Mouse (Mus musculus) limb, embryonic 10.5 days (tissue): Measurements from ENCODE around the gene Gm44790. TPM values are rescaled to one million over a fixed set of nuclear protein-coding genes. Genes with fewer than 3 reads are reported as not detected.

Experiments
- DNase-seq: peaks from one replicate; pipeline ENCODE4 v3.0.0-alpha.2; 2017; ENCODE audit warnings: low spot score
- H3K27ac ChIP-seq: fragments of 300-500 bp; sonication (generic); 2 replicates; pipeline ENCODE4 v1.5.1; 2016; ENCODE audit warnings: mild to moderate bottlenecking
- H3K27me3 ChIP-seq: fragments of 300-500 bp; sonication (generic); 2 replicates; pipeline ENCODE4 v1.6.1; 2016; ENCODE audit warnings: low read depth, mild to moderate bottlenecking; ENCODE audit not compliant: poor library complexity, severe bottlenecking
- H3K36me3 ChIP-seq: fragments of 300-500 bp; sonication (generic); 2 replicates; pipeline ENCODE4 v1.6.1; 2016; ENCODE audit warnings: mild to moderate bottlenecking, moderate library complexity
- H3K4me1 ChIP-seq: fragments of 300-500 bp; sonication (generic); 2 replicates; pipeline ENCODE4 v1.6.1; 2016
- H3K4me3 ChIP-seq: fragments of 300-500 bp; sonication (generic); 2 replicates; pipeline ENCODE4 v1.5.1; 2016; ENCODE audit warnings: mild to moderate bottlenecking, moderate library complexity
- H3K9me3 ChIP-seq: fragments of 300-500 bp; sonication (generic); replicated peaks from 2 replicates; pipeline ENCODE4 v1.6.1; 2016; ENCODE audit warnings: mild to moderate bottlenecking
- WGBS: fragments of 180-500 bp; shearing (Covaris S2); methylation state at CpG from one replicate; pipeline ENCODE4 v1.1.7; 2016; 5-methylcytosine and 5-hydroxymethylcytosine counted together
- polyA plus RNA-seq: library from polyadenylated mRNA; unstranded; fragments of >200 nt; fragmentation: Nextera tagmentation; extraction: Ambion mirVana; gene quantifications from 2 replicates; pipeline ENCODE4 v1.2.1, GENCODE M21; 2016

The Gm44790 gene
- polyA plus RNA-seq, 1 experiment from 2014 or later, result not detected

GRCm38 (mm10) chr6:86419239-86419638 is 7.2 kb upstream of the Gm44790 start:
- Histone ChIP-seq H3K27ac (no peak overlapping the region), H3K27me3 (no peaks in the 10 kb centered on the region), H3K9me3 (no peaks in the 10 kb centered on the region), H3K36me3 (peaks cover 98% of the 10 kb centered on the region), H3K4me1 (no peaks in the 10 kb centered on the region), H3K4me3 (no peak overlapping the region)
- no peak for DNase-seq
- 90% methylated on average over 3 of the region's 3 CpGs for WGBS

- no peak for DNase-seq
- H3K27ac ChIP-seq, result no peak overlapping the region
- peaks cover 98% of the 10 kb centered on the region for H3K36me3 ChIP-seq
- H3K4me3 ChIP-seq, result no peak overlapping the region
- no peaks in the 10 kb centered on the region for H3K27me3 ChIP-seq
- H3K9me3 ChIP-seq, result no peaks in the 10 kb centered on the region
- WGBS, result 75% methylated on average over 6 of the region's 6 CpGs
- no peaks in the 10 kb centered on the region for H3K4me1 ChIP-seq
Measured at GRCm38 (mm10) chr6:86420491-86420890, 6.0 kb upstream of the Gm44790 start.

DNA sequence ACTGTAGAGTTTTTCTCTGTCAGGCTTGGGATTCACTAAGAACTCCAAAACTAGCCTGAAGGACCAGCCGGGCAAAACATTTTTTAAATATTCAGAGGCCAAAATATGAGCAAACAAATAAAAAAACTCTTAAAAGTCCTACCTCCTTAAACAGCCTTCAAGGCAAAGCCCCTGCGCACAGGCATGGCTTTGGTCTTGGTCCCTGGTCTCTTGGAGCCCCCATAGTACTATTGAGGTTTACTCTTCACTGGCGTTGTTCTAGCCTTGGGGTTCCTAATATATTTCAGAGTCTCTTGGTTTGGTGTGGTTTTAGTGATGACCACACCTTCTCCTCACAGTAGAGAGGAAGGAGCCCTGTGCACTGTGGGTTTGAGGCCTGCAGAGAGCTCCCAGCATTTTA is 5.1 kb downstream of the Gm44790 start:
- 93% methylated on average over 3 of the region's 3 CpGs for WGBS
- H3K36me3 ChIP-seq, result peaks cover 98% of the 10 kb centered on the region
- no peaks in the 10 kb centered on the region for H3K4me1 ChIP-seq

DNA sequence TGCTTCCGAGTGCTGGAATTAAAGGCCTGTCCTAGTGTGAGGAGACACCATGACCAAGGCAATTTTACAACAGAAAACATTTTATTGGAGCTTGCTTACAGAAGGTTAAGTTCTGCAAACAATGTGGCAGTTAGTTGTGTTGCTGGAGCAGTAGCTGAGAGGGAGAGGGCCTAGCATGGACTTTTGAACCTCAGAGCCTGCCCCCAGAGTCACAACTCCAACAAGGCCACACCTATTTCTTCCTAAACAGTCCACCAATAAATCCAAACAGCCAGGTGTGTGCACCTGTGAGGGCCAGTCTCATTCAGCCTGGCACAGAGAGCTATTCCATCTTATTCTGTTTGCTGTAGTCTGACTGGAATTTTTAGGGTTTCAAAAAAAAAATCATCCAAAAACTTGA is 7.2 kb downstream of the Gm44790 start:
- Histone ChIP-seq H3K9me3 (no peaks in the 10 kb centered on the region), H3K4me1 (no peaks in the 10 kb centered on the region), H3K27me3 (no peaks in the 10 kb centered on the region), H3K4me3 (no peak overlapping the region), H3K36me3 (peaks cover 79% of the 10 kb centered on the region), H3K27ac (no peak overlapping the region)
- 94% methylated on average over 1 of the region's 1 CpGs for WGBS
- no peak for DNase-seq

More for the DNA sequence above, 5.1 kb downstream of the Gm44790 start:
- no peak for DNase-seq
- no peak overlapping the region for H3K27ac ChIP-seq
- no peaks in the 10 kb centered on the region for H3K9me3 ChIP-seq
- no peak overlapping the region for H3K4me3 ChIP-seq
- H3K27me3 ChIP-seq, result no peaks in the 10 kb centered on the region

GRCm38 (mm10) chr6:86437711-86438110 is 11.3 kb downstream of the Gm44790 start:
- H3K4me1 ChIP-seq, result peaks cover 9% of the 10 kb centered on the region; the same call in 1 of the 2 replicates
- H3K36me3 ChIP-seq, result peaks cover 48% of the 10 kb centered on the region
- peak; percentile 67 for DNase-seq
- no peaks in the 10 kb centered on the region for H3K9me3 ChIP-seq
- H3K27me3 ChIP-seq, result no peaks in the 10 kb centered on the region
- peak overlapping the region; percentile 95 for H3K27ac ChIP-seq
- 3% methylated on average over 14 of the region's 14 CpGs for WGBS
- peak overlapping the region; percentile 73 for H3K4me3 ChIP-seq

DNA sequence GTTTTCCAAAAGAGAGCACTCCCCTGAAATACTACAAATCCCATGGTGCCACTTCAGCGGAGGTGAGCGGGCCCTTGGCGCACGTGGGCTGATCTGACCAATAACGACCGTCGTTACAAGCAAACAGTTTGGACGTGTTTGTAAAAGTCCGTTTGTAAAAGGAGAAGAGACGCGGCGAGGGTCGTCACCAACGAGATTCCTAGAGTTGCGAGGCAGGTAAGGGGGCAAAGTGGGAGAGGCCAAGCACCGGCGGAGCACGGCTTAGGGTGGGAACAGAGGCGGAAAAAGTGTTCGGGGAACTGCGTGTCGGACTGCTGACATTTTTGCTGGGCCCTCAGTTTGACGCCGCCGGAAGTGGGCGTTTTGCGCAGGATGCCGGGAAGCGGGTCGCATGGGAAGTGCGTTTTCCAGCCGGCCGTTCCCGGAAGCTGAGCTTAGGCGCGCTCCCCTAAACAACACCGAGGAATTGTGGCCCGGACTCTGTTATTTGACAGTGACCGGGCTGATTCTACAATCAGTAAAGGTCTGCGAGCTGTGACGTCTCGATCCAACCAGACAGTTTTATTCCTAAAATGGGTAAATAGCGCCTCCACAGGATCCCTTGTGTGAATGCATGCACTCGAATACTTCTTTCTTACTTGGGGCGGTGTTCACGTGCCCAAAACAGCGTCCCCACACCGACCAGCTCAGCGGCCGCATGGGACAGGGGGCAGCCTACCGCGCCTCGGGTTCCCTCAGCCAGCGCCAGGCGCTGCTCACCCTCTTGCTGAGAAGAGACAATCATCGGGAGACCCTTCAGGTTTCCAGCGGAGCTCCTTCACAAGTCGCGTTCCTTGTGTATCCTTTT is 12.0 kb downstream of the Gm44790 start, which contains the start of gene C87436:
Gene C87436 (plus strand): TSS at position 103 of the 847 bp plus-strand sequence.
- H3K27me3 ChIP-seq, result no peaks in the 10 kb centered on the region
- H3K9me3 ChIP-seq, result no peaks in the 10 kb centered on the region
- peak; percentile 96 for DNase-seq
- peaks cover 43% of the 10 kb centered on the region for H3K36me3 ChIP-seq
- peak within 1 kb of the TSS; percentile 73 for H3K4me3 ChIP-seq
- peak within 1 kb of the TSS; percentile 95 for H3K27ac ChIP-seq
- under 1% methylated on average over 59 of the region's 59 CpGs for WGBS
- peaks cover 9% of the 10 kb centered on the region; the same call in 1 of the 2 replicates for H3K4me1 ChIP-seq

- Histone ChIP-seq H3K36me3 (peaks cover 43% of the 10 kb centered on the region), H3K9me3 (no peaks in the 10 kb centered on the region), H3K4me1 (peaks cover 9% of the 10 kb centered on the region; the same call in 1 of the 2 replicates), H3K27me3 (no peaks in the 10 kb centered on the region), H3K4me3 (peak overlapping the region; percentile 73), H3K27ac (peak overlapping the region; percentile 95)
- DNase-seq, result no peak
- 5% methylated on average over 13 of the region's 13 CpGs for WGBS
Measured at GRCm38 (mm10) chr6:86439119-86439496, 12.7 kb downstream of the Gm44790 start.

DNA sequence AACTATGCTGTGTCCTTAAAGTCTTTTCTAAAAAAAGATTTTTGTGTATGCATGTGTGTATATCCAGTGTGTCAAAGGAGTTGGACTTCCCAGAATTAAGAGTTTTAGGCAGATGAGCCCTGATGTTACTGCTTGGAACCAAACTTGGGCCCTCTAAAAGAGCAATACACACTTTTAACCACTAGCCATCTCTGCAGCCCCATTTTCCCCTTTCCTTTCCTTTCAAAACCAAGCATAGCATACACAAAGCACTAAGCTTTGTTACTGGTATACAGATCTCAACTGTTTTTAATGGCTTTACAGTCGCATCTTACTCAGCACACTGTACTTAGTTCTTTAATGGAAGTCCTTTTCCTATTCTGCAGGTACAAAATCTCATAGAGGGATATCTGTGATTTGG is 13.1 kb downstream of the Gm44790 start:
- 98% methylated on average over 1 of the region's 1 CpGs for WGBS
- no peak for DNase-seq
- H3K27ac ChIP-seq, result no peak overlapping the region
- no peaks in the 10 kb centered on the region for H3K27me3 ChIP-seq
- H3K9me3 ChIP-seq, result no peaks in the 10 kb centered on the region
- peak overlapping the region; percentile 73 for H3K4me3 ChIP-seq
- peaks cover 43% of the 10 kb centered on the region for H3K36me3 ChIP-seq
- H3K4me1 ChIP-seq, result peaks cover 9% of the 10 kb centered on the region; the same call in 1 of the 2 replicates

- 94% methylated on average over 10 of the region's 10 CpGs for whole genome bisulfite sequencing
Measured at GRCm38 (mm10) chr6:86441571-86441970, 15.1 kb downstream of the Gm44790 start.

GRCm38 (mm10) chr6:86445551-86445950 is 19.1 kb downstream of the Gm44790 start:
- 96% methylated on average over 18 of the region's 18 CpGs for WGBS
- H3K4me3 ChIP-seq, result no peak overlapping the region
- peaks cover 73% of the 10 kb centered on the region for H3K36me3 ChIP-seq
- no peak for DNase-seq
- H3K4me1 ChIP-seq, result no peaks in the 10 kb centered on the region
- H3K9me3 ChIP-seq, result no peaks in the 10 kb centered on the region
- H3K27ac ChIP-seq, result no peak overlapping the region
- no peaks in the 10 kb centered on the region for H3K27me3 ChIP-seq

More at GRCm38 (mm10) chr6:86441571-86441970, 15.1 kb downstream of the Gm44790 start:
- Histone ChIP-seq H3K9me3 (no peaks in the 10 kb centered on the region), H3K27ac (no peak overlapping the region), H3K36me3 (peaks cover 43% of the 10 kb centered on the region), H3K27me3 (no peaks in the 10 kb centered on the region), H3K4me1 (peaks cover 9% of the 10 kb centered on the region; the same call in 1 of the 2 replicates), H3K4me3 (no peak overlapping the region)
- DNase-seq, result no peak

DNA sequence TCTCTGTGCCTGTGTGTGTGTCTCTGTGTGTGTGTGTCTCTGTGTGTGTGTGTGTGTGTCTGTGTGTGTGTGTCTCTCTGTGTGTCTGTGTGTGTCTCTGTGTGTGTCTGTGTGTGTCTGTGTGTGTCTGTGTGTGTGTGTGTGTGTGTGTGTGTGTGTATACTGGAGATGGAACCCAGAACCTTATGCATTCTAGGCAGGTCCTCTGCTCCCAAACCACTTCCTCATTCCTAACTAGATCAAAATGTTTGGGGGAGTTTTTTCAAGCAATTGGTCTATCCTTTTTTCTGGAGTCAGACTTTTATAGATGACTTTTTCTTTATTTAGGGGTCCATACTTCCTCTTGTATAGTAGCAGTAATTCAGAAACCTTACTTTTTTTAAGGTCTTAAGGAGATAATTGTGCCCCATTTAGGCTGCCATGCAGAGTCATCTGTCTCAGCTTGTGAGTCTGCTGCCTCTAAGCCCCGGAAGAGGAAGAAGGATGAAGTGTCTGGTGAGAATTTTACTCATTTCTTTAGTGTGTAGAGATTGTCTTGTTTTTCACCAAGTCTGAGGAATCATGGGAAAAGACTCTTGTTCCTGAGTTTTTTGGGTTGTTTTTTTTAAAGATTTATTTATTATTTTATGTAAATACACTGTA is 20.6 kb downstream of the Gm44790 start:
- 90% methylated on average over 1 of the region's 1 CpGs for WGBS
- Histone ChIP-seq H3K27ac (no peak overlapping the region), H3K36me3 (peaks cover 75% of the 10 kb centered on the region), H3K4me1 (no peaks in the 10 kb centered on the region), H3K27me3 (no peaks in the 10 kb centered on the region), H3K4me3 (no peak overlapping the region), H3K9me3 (no peaks in the 10 kb centered on the region)
- DNase-seq, result no peak

GRCm38 (mm10) chr6:86456727-86457126 is 30.3 kb downstream of the Gm44790 start:
- no peak overlapping the region for H3K4me3 ChIP-seq
- H3K27ac ChIP-seq, result no peak overlapping the region
- H3K4me1 ChIP-seq, result no peaks in the 10 kb centered on the region
- peaks cover 76% of the 10 kb centered on the region for H3K36me3 ChIP-seq
- whole genome bisulfite sequencing, result 84% methylated on average over 3 of the region's 3 CpGs
- H3K9me3 ChIP-seq, result no peaks in the 10 kb centered on the region
- DNase-seq, result no peak
- H3K27me3 ChIP-seq, result no peaks in the 10 kb centered on the region

DNA sequence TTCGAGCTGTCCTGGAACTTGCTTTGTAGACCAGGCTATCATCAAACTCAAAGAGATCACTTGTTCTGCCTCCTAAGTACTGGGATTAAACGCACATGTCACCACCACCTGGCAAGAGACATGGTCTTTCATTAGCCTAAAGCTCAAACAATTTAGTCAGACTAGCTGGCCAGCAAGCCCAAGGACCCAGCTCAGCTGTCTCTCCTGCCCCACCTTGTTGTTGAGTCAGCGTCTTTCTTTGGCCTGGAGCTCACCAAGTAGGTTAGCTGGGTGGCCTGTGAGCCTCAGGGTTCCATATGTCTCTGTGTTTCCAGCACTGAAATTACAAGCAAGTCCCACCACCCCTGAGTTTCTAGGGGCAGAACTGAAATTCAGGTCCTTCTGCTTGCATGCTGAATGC is 36.6 kb downstream of the Gm44790 start:
- no peak for DNase-seq
- no peak overlapping the region for H3K4me3 ChIP-seq
- H3K27me3 ChIP-seq, result no peaks in the 10 kb centered on the region
- no peaks in the 10 kb centered on the region for H3K4me1 ChIP-seq
- peaks cover 85% of the 10 kb centered on the region for H3K36me3 ChIP-seq
- no peak overlapping the region for H3K27ac ChIP-seq
- 92% methylated on average over 3 of the region's 3 CpGs for WGBS
- H3K9me3 ChIP-seq, result no peaks in the 10 kb centered on the region
